Mouse (Mus musculus): Measurements from ENCODE around the gene Usp1.

GRCm38 (mm10) chr4:98886377-98886776 lies 37.2 kb upstream of the Usp1 start:
- TF ChIP-seq CTCF (IDR thresholded peaks at IDR 0.05; ENCODE audit: extremely low read depth, insufficient read depth, insufficient read length, insufficient replicate concordance) (no peak), POLR2A (IDR thresholded peaks at IDR 0.05; ENCODE audit: low read depth, low read length) (no peak)

Data from spleen, adult 2 months (tissue).